Mouse (Mus musculus) cerebellum, adult 11-12 months (tissue): ENCODE results near the gene Pamr1.

Experiments
- DNase-seq: peaks from one replicate; pipeline ENCODE4 v3.0.0; 2022

Gene Pamr1

DNA sequence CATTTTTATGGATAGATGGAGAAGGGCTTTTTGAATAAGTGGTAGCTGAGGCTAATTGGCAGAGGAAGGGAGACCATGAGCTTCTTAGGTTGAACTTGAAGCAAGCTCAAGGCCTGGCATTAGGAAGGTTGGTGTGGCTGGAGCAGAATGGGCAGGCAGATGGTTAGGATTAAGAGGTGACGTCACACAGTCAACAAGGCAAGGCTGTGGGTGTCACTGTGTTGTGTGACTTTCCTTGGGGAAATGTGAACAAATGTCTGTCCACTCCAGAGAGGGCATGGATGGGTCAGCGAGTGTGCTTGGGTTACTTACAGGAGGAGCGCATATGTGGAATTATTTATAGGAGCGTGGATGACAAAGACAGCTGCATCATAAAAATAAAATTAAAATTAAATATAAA lies 50.7 kb downstream of the Pamr1 start:
- no peak for DNase-seq

DNA sequence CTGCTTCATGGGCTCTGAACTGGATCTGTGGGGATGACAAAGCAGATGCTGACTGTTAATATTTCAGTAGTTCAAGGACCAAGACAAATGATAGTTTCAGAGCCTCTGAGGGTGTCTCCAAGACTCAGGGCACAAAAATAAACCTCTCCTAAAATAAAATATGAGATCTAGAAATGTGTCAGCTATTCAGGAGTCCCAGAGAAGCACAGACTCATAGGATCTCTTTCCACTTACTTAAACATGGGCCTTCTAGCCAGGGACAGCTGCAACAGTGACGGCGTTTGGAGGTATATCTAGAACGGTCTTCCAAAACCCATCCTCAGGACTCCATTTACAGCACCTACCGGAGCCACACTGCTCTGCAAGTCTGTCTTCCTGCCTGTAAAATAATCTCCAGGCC lies 60.7 kb downstream of the Pamr1 start:
- no peak for DNase-seq

DNA sequence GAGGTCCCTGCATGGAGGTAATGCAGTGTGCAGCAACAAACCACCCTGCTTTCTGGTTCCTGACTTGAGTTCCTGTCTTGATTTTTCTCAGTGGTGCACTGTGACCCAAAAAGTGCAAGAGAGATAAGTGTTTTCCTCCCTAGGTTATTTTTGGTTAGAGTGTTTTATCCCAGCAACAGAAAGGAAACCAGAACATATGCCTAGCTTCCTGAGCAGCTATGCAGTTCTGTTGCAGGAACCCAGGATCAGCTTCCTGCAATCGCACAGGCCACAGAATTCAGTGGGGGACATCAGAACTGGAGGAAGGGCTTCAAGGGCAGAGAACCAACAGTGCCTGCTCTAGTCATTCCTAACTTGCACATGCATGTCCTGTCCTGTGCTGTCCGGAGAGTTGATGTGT lies 66.8 kb downstream of the Pamr1 start:
- no peak for DNase-seq

DNA sequence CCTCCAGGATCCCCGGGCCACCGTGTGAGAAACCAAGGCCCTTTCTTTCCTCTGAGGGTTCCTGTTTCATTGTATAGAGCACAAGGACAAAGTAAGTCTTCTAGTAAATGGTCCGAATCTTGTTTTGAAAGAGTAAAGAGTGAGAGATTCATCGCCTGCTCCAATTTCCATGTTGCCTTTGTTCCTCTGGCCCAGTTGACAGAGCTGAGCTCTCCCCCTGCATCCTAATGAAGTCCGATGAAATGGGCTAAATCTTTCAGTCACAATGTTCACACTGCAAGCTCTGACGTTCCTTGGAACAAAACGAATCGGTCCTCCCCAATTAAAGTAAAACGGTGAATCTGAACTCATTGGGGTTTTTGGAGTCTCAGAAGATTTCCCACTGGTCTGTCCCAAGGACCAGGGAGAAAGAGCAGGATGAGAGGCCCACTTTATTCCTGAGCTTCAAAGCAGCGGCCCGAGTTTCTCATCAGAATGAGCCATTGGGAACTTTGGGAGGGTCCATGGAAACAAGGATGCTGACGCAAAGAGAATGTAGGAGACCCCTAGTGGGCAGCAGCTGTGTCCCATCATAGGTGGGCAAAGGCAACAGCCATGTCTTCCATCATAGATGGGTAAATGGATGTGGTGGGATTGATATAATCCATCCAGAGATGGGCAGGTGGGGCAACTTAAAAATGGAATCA lies 71.1 kb downstream of the Pamr1 start:
- peak; percentile 12 for DNase-seq

DNA sequence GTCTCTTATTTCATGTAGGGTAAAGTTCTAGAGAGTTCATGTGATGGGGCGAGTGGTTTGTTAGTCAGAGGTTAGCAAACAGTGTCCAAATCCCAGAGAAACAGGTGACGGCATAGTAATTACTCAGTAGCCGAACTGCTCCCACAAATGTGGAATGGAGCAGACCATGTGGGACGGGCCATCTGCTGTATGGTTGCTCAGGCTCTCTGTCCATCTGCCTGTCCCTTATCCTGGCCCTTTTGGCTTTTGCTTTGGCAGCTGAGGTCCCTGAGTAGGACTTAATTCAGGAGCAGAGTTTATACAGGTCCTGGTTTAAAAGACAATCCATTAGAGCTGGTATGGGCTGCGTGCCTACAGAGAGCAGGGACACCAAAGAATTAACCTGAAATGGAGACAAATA lies 72.4 kb downstream of the Pamr1 start:
- DNase-seq: no peak

DNA sequence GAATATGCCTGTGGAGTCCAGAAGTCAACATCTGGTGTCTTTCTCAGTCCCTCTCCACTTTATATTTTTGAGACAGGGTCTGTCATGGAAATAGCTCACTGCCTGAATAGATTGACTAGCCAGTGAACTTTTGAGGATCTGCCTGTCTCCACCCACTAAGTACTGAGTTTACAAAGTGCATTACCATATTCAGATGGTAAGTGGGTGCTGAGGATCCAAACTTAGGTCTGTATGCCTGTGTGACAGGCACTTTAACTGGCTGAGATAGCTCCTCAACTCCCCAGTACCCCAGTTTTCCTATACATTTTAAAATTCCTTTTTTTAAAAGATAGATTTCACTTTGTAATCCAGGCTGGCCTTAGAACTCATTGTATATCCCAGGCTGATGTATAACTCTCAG lies 73.1 kb downstream of the Pamr1 start:
- DNase-seq: no peak

DNA sequence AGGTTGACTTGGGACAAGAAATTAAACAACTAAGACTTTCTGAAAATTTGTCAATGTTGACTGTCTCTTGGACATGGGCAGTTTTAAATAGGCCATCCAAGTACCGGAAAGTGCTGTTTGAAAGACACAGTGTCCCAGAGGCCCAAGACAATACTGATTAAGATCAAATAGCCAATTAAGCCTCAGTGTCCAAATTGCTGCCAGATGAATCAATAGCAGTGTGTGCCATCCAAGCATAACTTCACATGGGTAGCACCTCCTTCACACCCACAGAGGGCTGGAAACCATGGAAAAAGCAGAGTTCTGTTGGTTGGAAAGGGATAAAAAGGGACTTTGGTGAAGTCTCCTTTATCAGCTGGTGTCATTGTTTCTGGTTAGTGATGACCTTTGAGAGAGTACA lies 74.7 kb downstream of the Pamr1 start:
- no peak for DNase-seq

DNA sequence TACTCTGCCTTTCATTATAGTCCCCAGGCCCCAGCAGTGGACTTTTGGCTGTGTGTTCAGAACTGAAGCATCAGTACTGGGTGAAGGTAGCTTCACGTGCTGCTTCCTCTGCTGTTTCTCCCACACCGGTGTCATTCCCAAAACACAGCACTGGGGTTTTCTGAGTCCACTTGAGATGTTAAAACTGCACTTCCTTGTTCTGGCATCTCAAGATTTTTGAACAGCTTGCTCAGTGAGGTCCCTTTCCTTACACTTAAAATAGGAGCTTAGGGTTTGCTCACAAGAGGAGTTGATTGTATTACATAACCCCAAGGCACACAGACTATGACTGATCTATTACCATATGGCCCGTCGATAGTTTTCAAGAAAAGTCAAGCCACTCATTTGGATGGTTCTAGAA lies 82.5 kb downstream of the Pamr1 start:
- no peak for DNase-seq

DNA sequence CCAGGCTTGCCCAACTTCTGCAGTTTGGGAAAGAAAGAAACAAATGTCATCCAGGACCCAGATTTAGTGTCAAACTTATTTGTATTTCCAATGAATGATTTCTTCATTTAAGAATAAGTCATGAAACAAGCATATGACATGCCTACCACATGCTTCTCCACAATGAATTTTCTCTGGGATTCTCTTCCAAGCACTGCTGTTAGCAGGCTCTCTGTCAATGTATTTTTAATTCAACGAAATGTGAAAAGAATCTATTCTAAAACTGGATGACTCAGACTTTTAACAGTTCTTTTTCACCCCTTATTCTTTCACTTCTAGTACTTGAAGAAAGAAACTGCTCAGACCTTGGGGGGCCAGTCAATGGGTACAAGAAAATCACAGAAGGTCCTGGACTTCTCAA lies 84.2 kb downstream of the Pamr1 start:
- no peak for DNase-seq

DNA sequence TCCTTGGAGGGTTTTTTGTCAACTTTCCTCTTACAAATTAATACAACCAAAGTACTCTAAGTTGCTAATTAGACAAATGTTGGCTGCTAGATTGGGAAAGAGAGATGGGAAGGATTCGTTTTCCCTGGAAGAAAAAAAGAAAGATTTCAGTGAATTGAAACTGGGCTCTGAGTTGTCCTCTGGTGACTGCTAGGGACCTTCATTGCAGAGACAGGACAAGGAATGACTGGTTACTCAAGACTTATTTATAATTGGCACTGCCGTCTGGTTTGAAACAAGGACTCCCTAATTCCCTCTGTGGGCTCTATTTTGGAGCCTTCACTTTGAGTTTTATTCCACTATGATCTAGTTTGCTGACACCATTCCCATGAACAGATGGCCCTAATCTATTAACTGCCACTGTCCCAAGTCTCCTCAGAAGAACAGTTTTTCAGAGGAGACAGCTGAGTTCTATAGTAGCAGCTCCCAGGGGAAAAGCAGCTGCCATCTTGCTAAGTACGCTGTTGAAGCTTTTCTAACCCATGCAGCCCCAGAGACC lies 85.8 kb downstream of the Pamr1 start:
- DNase-seq: no peak

DNA sequence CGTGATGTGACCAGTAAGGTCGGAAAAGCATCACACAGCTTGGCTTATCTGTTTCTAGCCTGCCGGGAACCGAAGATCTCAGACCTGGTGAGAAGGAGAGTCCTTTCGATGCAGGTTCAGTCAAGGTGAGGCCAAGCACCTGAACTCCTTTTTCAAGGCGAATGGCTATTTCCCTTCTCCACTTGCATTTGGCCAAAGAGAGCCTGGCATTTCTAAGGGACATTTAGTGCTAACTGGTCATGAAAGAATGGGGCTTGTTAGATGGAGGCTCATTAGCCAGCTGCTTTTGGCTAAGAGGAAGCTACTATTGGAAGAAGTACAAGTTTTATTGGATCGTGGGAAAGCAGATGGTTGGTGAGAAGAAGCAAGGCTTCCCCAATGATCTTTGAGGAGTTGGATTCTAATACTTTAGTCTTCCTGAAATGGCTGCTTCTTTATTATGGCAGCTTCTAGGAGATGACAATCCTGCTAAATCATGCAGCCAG lies 86.3 kb downstream of the Pamr1 start:
- DNase-seq: no peak

DNA sequence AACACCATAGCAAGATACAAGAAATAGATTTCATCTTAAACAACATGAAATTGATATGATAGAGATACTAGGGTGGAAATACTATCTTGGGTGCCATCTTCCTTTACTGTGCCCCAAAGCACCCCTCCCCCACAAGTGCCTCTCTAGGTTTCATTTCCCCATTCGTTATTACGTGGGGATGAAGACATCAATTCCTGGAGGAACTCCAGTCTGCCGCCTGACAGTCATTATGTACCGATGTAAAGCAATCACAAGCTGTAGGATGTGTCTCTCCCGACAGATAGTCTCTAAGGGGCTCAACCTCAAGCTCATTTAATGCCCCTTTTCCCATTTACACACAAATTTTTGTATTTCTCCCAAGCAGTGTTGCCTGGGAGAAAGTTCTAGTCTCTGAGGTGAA lies 88.3 kb downstream of the Pamr1 start:
- no peak for DNase-seq

DNA sequence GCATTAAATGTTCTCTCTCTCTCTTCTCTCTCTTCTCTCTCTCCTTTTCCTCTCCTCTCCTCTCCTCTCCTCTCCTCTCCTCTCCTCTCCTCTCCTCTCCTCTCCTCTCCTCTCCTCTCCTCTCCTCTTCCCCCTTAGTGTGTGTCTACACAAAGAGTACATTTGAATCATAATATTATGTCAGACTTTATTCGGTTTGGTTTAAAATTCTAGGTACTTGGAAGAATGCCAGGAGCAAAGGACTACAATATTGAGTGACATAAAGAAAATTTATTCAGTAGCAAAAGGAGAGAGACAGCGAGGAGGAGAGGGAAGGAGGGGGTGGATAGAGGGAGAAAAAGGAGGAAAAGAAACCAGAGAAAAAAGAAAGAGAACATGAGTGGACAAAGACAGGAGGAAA lies 88.9 kb downstream of the Pamr1 start:
- no peak for DNase-seq

DNA sequence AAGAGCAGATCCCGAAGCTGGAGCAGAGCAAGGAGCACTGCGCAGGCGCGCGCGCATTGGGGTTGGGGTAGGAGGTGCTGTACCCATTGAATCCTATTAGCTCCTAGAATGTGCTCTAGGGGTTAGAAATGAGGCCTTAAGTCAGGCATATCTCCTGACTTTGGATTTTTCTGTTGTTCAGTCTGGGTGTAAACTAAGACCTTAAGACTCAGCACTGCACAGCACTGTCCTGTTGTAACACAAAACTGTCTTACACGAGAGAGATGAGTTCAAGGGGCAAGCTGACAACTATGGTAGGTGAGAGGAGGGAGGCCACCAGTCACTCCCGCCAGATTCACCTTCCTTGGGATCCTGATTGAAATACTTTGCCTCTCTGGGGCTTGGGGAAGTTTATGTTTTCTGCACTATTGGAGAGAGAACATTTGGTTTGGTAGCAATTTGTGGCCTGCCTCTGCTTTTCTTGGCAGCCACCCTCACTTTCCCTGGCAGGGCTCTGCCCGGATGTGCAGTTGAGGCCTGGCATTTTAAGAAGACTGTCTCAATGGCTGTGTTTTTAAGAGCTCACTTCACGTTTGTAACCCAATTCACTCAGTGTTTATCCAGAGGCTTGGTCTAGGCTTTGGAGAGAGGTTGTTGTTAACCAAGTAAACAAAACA lies 99.2 kb downstream of the Pamr1 start:
- DNase-seq: peak; percentile 24

DNA sequence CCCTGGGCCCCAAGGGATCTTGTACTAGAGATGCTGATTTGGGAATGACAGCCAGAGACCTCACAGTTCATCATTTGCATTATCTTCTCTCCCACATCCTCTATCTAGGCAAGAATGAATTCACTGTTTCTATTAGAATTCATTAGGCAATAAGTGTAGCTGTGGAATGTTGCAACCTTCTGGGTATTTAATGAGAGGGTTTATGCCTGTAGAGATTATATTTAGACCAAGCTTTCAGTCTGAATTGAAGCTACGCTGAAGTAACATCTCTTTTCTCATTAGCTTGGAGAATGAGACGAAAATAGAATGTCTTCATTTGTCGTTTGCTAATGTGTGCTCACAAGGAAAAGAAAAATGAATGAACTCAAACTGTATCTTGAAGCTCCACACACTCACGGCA lies 100.5 kb downstream of the Pamr1 start:
- no peak for DNase-seq

DNA sequence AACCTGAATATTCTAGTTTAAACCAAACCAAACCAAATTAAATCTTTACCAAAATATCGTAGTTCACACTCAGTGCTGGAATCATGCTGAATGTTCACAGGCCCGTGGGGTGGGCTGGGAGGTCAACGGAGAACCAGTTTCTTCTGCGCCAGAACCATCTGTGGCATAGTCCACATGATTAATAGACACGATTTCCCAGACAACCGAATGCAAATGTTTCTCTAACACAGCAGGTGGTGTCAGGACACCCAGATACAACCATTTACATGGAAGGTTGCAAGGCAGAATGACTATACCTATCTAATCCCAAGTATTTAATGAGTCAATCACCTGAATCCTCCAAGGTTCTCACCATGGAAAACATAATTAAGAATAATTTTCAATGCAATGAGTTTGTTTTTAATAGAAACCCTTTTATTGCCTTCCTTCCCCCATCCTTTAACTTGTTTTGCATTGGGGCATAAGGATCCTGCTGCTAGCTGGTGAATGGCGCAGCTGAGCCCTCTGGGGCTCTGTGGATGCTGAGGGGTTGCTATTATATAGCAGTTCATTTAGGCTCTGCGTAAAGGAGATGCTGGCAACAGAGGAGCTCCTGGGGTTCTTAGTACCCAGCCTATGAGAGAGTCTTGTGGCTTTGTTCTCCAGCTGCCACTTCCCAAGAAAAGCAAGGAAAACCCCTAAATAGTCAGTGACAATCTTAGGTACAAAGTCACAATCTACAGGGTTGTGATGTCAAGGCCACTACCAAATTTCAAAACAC lies 106.3 kb downstream of the Pamr1 start:
- no peak for DNase-seq

DNA sequence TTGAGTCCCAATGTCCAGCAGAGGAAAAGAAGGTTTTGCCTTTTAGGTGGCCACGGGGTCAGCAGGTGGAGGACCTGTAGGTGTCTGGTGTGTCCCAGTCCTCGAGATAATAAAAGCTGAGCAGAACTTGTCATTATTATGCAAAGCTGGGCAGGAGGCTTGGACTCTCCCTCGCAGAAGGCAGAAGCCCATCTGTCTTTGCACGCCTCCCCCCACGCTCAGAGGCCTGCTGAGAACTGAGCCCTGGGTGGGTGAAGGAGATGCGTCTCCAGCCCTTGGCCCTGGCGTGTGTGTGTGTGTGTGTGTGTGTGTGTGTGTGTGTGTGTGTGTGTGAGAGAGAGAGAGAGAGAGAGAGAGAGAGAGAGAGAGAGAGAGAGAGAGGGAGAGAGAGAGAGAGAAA lies 107.9 kb downstream of the Pamr1 start:
- peak; percentile 40 for DNase-seq

DNA sequence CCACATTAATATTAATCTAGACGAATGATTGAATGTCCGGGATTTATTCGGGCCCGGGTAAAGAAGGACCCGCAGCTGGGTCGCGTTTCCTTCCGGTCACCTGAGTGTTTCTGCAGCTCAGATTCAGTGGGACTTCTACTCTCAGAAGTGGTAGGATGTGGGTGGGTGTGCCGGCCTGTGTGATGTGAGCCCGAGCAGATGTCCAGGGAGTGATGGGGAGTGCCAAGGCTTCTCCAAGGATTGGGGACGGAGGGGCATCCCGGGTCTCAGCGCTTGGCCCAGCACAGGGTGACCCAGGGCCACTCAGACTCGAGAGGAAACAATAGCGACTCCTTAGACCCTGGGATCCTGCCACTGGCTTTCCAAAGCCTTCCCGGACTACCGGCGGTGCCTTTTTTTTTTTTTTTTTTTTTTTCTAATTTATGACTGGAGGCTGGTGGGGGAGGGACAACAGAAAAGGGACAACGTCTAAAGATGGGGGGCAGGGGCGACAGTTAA lies 108.4 kb downstream of the Pamr1 start, which contains the start of gene Slc1a2:
Gene Slc1a2 (plus strand): TSS at position 497 of the 498 bp plus-strand sequence.
- DNase-seq: peak; percentile 66

DNA sequence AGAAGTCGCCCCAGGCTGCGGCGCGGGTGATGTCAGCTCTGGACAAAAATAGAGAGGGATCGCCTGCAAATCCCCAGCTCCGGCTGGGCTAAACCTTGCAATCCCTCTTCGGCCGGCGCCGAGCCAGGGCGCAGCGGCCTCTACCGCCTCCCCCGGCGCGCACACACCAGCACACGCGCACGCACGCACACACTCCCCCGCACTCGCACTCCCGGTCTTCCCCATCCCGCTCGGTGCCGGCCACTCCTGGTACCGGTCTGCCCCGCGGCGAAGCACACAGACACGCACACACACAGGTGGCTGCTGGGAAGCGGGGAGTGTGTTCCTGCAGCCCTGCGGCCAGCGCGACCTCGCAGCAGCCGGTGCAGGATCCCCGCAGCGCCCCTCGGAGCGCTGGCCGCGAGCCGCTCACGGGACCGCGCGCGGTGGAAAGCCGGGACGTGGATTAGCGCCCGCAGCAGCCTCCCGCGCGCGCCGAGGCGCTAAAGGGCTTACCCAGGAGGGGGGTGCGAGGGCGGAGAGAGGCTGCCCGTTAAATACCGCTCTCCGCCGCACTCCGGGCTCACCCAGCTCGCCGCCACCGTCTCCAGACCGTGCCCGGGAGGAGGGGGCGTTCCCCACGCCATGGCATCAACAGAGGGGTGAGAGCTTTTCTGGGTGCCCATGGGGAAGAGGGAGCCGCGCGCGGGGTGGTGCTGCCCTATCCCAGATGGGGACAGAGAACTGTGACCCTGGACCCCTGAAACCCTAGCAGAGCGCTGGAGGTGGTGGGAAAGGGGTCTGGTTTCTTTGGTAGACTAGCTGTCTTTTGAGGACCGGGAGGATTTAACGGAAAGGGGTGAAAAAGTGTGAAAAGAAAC lies 109.1 kb downstream of the Pamr1 start:
- peak; percentile 81 for DNase-seq

DNA sequence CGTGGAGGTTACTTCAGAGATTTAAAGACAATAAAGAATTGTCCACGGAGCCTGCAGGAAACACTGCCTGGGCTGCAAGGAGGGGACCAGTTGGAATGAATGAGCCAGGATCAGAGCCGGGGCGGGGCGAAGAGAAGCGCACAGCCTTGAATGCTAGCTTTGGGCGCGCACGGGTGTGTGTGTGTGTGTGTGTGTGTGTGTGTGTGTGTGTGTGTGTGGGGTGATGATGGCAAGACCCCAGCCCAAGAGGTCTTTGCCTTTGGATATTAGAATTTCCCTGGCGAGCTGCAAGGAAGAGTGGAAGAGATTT lies 109.7 kb downstream of the Pamr1 start:
- DNase-seq: peak; percentile 36

DNA sequence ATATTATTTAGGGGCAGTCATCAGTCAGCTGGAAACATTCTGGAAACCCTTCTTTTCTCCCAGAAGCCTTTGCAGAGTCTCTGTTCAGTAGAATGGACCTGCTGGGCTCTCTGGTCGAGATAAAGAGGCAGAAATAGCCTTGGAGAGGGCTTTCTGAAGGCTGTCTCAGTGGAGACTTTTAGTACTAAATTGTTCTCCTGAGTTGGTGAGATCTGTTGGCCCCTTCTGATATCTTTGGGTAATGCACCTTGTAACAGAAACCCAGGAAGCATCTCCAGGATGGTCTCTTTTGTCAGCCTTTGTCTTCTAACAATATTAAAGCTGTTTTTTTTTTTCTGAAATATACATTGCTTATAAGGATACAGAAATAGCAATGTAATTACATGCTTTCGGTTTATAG lies 111.2 kb downstream of the Pamr1 start:
- DNase-seq: no peak

DNA sequence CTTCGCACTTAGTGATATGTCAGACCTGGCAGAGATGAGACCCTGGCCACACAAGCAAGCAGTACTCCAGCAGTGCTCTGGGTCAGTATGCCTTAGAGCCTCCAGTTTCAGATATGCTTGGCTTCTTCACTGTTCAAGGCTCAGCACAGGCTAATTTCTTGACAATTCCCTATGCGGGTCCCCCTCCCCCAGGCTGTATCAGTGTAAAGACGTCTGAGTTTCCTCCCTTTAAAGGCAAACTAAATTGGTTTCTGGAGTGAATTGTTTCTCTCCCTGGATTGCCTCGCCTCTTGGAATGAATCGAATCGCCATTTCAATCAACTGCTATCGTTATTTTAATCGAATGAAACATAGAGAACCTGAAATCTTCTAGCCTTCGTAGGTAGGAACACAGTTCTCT lies 113.1 kb downstream of the Pamr1 start:
- no peak for DNase-seq

DNA sequence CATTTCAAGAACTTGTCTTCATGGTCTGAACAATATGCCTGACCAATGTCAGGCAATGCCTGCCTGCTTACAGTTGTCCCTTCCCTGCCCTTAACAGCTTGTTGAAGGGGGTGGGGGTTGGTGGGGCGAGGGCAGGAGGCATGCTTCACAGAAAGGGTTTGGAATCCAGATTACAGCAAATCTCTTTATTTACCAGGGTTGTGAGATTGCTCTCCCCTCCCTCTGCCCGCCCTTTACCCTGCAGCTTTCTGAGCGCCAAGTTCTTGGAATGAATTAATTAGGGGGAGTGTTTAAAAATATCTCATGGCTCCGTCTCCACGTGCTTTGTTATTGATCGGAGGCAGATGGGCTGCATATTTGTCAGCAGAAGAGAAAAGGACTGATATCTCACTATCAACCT lies 113.5 kb downstream of the Pamr1 start:
- DNase-seq: no peak
